Comparison of ENCODE assay signal across 8 mouse cellular contexts in genomic region chr1:36744268-36744944, GRCm38 (mm10). TPM values are rescaled to one million over a fixed set of nuclear protein-coding genes. Genes with fewer than 3 reads are reported as not detected.
DNase-seq lines count a peak whose midpoint lies in the region; ATAC-seq lines count a peak whose summit lies in the region.

No protein-coding gene starts in this region.

- peak; percentile 91 for ATAC-seq in hindbrain, embryonic 16.5 days

- no peaks in the 10 kb centered on the region for H3K9me3 ChIP-seq in hindbrain, embryonic 16.5 days (ENCODE audit: control insufficient read depth, low read length)

- peak; percentile 83 for DNase-seq in T-cell, adult 2 months (ENCODE audit: low spot score)
- peak; percentile 87 to 90 for DNase-seq in cerebellum, postnatal 10 days
- peak; percentile 71 to 76 for DNase-seq in frontal cortex, postnatal 25 days (ENCODE audit: low spot score in 2 of 2)
- DNase-seq in layer of hippocampus, postnatal 36 days, result peak; percentile 67 to 71
- peak; percentile 77 for DNase-seq in lung, postnatal 14 days
- DNase-seq in retina, embryonic 14.5 days (ENCODE audit: low spot score), result peak; percentile 80
- DNase-seq in thymus, postnatal 4 days, result peak; percentile 90

- no peaks in the 10 kb centered on the region for H3K36me3 ChIP-seq in hindbrain, embryonic 16.5 days (ENCODE audit: control insufficient read depth, insufficient read depth, low read length)

- WGBS in hindbrain, embryonic 16.5 days, result 18% methylated on average over 17 of the region's 17 CpGs

- H3K27me3 ChIP-seq in hindbrain, embryonic 16.5 days (replicated peaks; ENCODE audit: control insufficient read depth, insufficient read depth, low read length), result no peaks in the 10 kb centered on the region

- peak overlapping the region; percentile 35 for H3K4me3 ChIP-seq in hindbrain, embryonic 16.5 days (ENCODE audit: low read length)

- H3K4me2 ChIP-seq in hindbrain, embryonic 16.5 days (ENCODE audit: low read length), result peak overlapping the region; percentile 60

- H3K4me1 ChIP-seq in hindbrain, embryonic 16.5 days (ENCODE audit: control insufficient read depth, insufficient read depth, low read depth, low read length), result peaks cover 10% of the 10 kb centered on the region

- no peak overlapping the region for H3K9ac ChIP-seq in hindbrain, embryonic 16.5 days (ENCODE audit: low read depth, low read length)

- peak overlapping the region; percentile 4; the same call in 1 of the 2 replicates for H3K27ac ChIP-seq in hindbrain, embryonic 16.5 days (ENCODE audit: low read depth, low read length)

RNA-seq across cellular contexts. Expression of gene Zap70, which starts 17.2 kb away (rescaled TPM):
- polyA plus RNA-seq in hindbrain, embryonic 16.5 days (2015; fragmentation: Nextera tagmentation; extraction: Ambion mirVana), result 2.4 TPM in 2 replicates
- 1 to 10 TPM; 4.0 to 5.0 TPM for total RNA-seq in layer of hippocampus, postnatal 36 days (2021)

RNA-seq across cellular contexts. Expression of gene Actr1b, which starts 30.2 kb away (rescaled TPM):
- polyA plus RNA-seq in hindbrain, embryonic 16.5 days (2015; fragmentation: Nextera tagmentation; extraction: Ambion mirVana), result 116 and 117 TPM in 2 replicates
- total RNA-seq in layer of hippocampus, postnatal 36 days (2021), result 100 to 1,000 TPM; 246 to 247 TPM

RNA-seq across cellular contexts. Expression of gene 4933424G06Rik, which starts 34.5 kb away (rescaled TPM):
- 0.14 and 0.98 TPM in 2 replicates for polyA plus RNA-seq in hindbrain, embryonic 16.5 days (2015; fragmentation: Nextera tagmentation; extraction: Ambion mirVana)
- total RNA-seq in layer of hippocampus, postnatal 36 days (2021), result not detected

RNA-seq across cellular contexts. Expression of gene Cox5b, which starts 53.2 kb away (rescaled TPM):
- polyA plus RNA-seq in hindbrain, embryonic 16.5 days (2015; fragmentation: Nextera tagmentation; extraction: Ambion mirVana), result 711 and 823 TPM in 2 replicates
- total RNA-seq in layer of hippocampus, postnatal 36 days (2021), result 100 to 1,000 TPM; 648 to 684 TPM

Comparison
In these comparisons a context has a peak if more than half of its experiments do, and no peak if none do; other contexts are left out.
1. Peak in every context shown above with its lines: DNase-seq, ATAC-seq, H3K4me3 ChIP-seq and H3K27ac ChIP-seq.